Mouse (Mus musculus) MEL (cell line): Measurements from ENCODE around the gene Lman1l. TPM values are rescaled to one million over a fixed set of nuclear protein-coding genes. Genes with fewer than 3 reads are reported as not detected.

Experiments
- polyA plus RNA-seq, 2 experiments: library from polyadenylated mRNA; stranded (reverse) in 1 of 2; unstranded in 1 of 2; fragments of >175 nt in 1 of 2; fragments of >200 nt in 1 of 2; gene quantifications; 2 replicates each; pipeline versions ENCODE4 v1.2.1 to v1.2.4; 2012; ENCODE audit warnings: low replicate concordance in 2 of 2, low read depth in 1 of 2; ENCODE audit not compliant: insufficient read length in 2 of 2, insufficient read depth in 1 of 2, missing spikeins in 1 of 2
- total RNA-seq: library from RNA; depleted of rRNA; stranded (reverse); fragments of 300-350 nt; gene quantifications from 2 replicates; pipeline ENCODE4 v1.2.3, GENCODE M21; 2012; rRNA removed

Lman1l gene
- total and polyA plus RNA-seq, 3 experiments, result 0.08 to 0.11 TPM; not detected in 1

Other genes starting within 250 kb of the Lman1l start
- 22.4 and 23.3 TPM in 2 replicates for gene Ppcdc, start 180.7 kb downstream of the Lman1l start, total RNA-seq
- gene Ppcdc, start 180.7 kb downstream of the Lman1l start, polyA plus RNA-seq, result 10 to 100 TPM in 1 of 2 experiments, not detected in 1; 20.2 TPM
- gene Scamp5, start 152.7 kb downstream of the Lman1l start, total RNA-seq, result 1.9 and 2.3 TPM in 2 replicates
- gene Scamp5, start 152.7 kb downstream of the Lman1l start, polyA plus RNA-seq, result 1 to 10 TPM in 1 of 2 experiments, not detected in 1; 4.3 TPM
- 0.12 TPM in 1 of 2 replicates, not detected in the other for gene Rpp25, start 116.7 kb downstream of the Lman1l start, total RNA-seq
- gene Rpp25, start 116.7 kb downstream of the Lman1l start, polyA plus RNA-seq, result under 1 TPM in 1 of 2 experiments, not detected in 1; 0.68 TPM
- gene Cox5a, start 99.5 kb downstream of the Lman1l start, total RNA-seq, result 364 and 367 TPM in 2 replicates
- gene Cox5a, start 99.5 kb downstream of the Lman1l start, polyA plus RNA-seq, result 100 to 1,000 TPM in 1 of 2 experiments, not detected in 1; 400 TPM
- gene Fam219b, start 83.2 kb downstream of the Lman1l start, total RNA-seq, result 12.7 and 16.4 TPM in 2 replicates
- gene Fam219b, start 83.2 kb downstream of the Lman1l start, polyA plus RNA-seq, result 10 to 100 TPM in 1 of 2 experiments, not detected in 1; 12.8 TPM
- 24.3 and 25.9 TPM in 2 replicates for gene Mpi, start 68.0 kb downstream of the Lman1l start, total RNA-seq
- gene Mpi, start 68.0 kb downstream of the Lman1l start, polyA plus RNA-seq, result 10 to 100 TPM in 1 of 2 experiments, not detected in 1; 37.7 TPM
- 32.4 and 35.4 TPM in 2 replicates for gene Scamp2, start 59.8 kb downstream of the Lman1l start, total RNA-seq
- 10 to 100 TPM in 1 of 2 experiments, not detected in 1; 51.4 TPM for gene Scamp2, start 59.8 kb downstream of the Lman1l start, polyA plus RNA-seq
- 4.3 and 5.0 TPM in 2 replicates for gene Ulk3, start 31.3 kb downstream of the Lman1l start, total RNA-seq
- gene Ulk3, start 31.3 kb downstream of the Lman1l start, polyA plus RNA-seq, result 10 to 100 TPM in 1 of 2 experiments, not detected in 1; 11.9 TPM
- gene Cplx3, start 14.5 kb downstream of the Lman1l start, total RNA-seq, result not detected in 2 replicates
- not detected for gene Cplx3, start 14.5 kb downstream of the Lman1l start, polyA plus RNA-seq
- gene Csk, start 32.9 kb upstream of the Lman1l start, total RNA-seq, result 213 and 215 TPM in 2 replicates
- 100 to 1,000 TPM in 1 of 2 experiments, not detected in 1; 338 TPM for gene Csk, start 32.9 kb upstream of the Lman1l start, polyA plus RNA-seq
- gene Cyp1a2, start 62.9 kb upstream of the Lman1l start, total RNA-seq, result not detected in 2 replicates
- not detected for gene Cyp1a2, start 62.9 kb upstream of the Lman1l start, polyA plus RNA-seq
- gene Cyp1a1, start 67.2 kb upstream of the Lman1l start, total RNA-seq, result 0.04 and 0.07 TPM in 2 replicates
- under 1 TPM in 1 of 2 experiments, not detected in 1; 0.26 TPM for gene Cyp1a1, start 67.2 kb upstream of the Lman1l start, polyA plus RNA-seq
- gene Edc3, start 87.8 kb upstream of the Lman1l start, total RNA-seq, result 7.2 and 8.0 TPM in 2 replicates
- gene Edc3, start 87.8 kb upstream of the Lman1l start, polyA plus RNA-seq, result 10 to 100 TPM in 1 of 2 experiments, not detected in 1; 25.7 TPM
- gene Clk3, start 145.1 kb upstream of the Lman1l start, total RNA-seq, result 28.8 and 31.2 TPM in 2 replicates
- gene Clk3, start 145.1 kb upstream of the Lman1l start, polyA plus RNA-seq, result 10 to 100 TPM in 1 of 2 experiments, not detected in 1; 65.6 TPM
- gene Arid3b, start 216.0 kb upstream of the Lman1l start, total RNA-seq, result 2.1 and 2.3 TPM in 2 replicates
- 1 to 10 TPM in 1 of 2 experiments, not detected in 1; 7.4 TPM for gene Arid3b, start 216.0 kb upstream of the Lman1l start, polyA plus RNA-seq